Mouse (Mus musculus): ENCODE data around the gene Tsen2.

Tsen2 gene

GRCm38 (mm10) chr6:115541676-115542275, 2.7 kb upstream of the Tsen2 start:
- DNase-seq = no peak

DNA sequence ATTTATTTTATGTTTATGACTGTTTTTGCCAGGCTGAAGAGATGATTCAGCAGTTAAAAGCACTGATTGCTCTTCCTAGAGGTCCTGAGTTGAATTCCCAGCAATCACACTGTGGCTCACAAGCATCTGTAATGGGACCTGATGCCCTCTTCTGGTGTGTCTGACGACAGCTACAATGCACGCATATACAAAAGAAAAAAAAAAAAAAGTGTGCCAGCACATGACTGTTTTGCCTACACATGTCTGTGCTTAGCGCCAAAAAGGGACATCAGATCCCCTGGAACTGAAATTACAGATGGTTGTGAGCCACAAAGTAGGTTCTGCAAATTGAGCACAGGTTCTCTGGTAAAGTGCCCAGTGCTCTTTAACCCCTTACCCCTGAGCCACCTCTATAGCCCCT, 2.1 kb upstream of the Tsen2 start:
- no peak for DNase-seq

- DNase-seq = peak in 1 of 2 experiments; percentile 38
Observed at GRCm38 (mm10) chr6:115546276-115546675, 1.8 kb downstream of the Tsen2 start.

GRCm38 (mm10) chr6:115555485-115555884, 11.0 kb downstream of the Tsen2 start:
- no peak for DNase-seq

DNA sequence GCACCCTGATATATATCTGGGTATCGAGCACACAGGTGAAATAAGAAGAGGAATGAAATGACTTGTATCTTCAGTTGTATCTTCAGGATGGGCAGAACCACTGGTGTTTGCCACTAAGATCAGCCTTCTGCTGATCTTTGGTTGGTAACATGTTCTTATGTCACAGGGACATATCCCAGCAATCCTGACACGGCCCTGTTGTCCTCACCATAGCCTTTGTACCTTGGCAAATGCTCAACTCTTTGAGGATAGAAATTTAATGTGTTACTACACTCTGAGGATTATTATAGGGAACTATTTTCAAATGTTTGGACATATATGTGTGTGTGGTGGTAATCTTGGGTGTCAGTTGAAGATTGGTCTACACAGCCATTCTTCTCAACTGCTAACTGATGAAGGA, 13.7 kb downstream of the Tsen2 start:
- DNase-seq = no peak

DNA sequence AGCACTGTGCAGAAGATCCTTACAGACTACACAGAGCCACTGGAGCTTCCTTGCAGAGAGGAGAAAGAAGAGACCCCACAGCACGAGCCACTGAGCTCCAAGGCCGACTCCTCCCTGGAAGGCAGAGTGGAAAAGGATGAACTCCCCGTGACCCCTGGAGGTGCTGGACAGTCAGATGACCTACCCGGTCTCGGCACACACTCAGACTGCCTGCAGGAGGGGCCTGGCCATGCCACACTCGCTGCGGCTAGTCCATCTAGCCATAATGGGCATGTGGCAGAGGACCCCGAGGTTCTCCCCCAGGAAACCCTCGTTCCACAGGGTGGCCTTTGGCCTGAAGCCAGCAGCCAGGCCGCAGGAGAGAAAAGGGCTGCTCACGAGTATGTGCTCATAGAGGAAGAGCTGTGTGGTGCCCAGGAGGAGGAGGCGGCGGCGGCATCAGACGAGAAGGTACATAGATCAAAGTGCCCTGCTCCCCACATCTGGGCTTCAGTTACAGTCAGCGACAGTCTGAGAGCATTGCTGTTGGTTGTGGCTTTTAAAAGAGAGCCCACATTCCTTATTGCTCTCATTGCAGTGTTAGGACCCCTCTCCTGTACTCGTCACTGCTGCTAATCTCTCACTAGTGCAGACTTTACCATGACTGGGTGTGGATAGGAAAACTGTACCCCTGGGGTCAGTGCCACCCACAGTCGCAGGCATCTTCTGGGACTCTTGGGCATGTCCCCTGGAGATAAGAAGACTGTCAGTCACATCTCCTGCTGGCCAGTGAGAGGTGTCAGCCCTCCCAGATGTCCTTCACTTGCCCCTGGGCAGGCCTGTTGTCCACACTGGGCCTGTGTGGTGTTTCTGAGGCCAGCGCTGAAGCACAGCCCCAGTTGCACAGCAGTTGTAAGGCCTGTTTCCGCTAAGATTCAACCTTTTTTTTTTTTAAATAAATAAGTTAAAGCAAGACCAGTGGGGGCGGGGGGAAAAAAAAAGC, 15.5 kb downstream of the Tsen2 start:
- peak; percentile 43 to 63 for DNase-seq

- no peak for DNase-seq
Observed at GRCm38 (mm10) chr6:115565479-115566045, 21.1 kb downstream of the Tsen2 start.

DNA sequence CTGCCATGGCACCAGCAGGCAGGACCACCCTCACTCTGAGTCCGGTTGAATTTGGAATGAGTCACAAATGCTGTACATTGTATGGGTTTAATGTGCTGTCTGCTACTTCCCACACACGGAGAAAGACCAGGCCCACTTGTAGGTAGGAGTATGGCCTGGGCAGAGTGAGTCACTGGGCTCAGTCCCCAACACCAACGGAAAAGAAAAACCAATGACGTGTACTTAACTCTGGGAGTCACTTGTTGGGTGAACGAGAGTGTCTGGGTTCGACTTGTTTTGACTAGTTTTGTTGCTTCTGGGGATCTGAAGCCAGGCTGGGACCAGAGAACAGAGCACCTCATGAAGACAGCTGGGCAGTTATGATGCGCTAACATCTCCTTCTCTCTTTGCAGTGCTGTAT, 29.7 kb downstream of the Tsen2 start:
- DNase-seq = no peak

DNA sequence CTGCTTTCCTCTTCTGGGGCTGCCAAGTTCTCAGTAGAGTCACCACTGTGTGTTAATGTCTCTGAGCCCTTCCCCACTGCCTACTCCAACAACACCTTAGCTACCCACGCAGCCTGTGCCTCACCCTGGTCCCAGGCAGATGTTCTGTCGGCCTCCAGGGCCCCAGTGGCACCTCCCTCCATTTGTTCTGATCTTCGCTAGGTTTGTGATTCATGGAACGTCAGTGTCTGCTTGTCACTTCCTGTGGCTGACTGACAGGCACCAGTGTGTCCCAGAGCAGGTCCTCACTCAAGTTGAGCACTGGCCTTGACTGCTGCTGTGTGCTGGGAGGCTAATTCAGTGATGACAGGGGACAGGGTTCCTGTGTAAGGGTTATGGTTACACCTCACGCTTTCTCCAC, 32.9 kb downstream of the Tsen2 start:
- no peak for DNase-seq

DNA sequence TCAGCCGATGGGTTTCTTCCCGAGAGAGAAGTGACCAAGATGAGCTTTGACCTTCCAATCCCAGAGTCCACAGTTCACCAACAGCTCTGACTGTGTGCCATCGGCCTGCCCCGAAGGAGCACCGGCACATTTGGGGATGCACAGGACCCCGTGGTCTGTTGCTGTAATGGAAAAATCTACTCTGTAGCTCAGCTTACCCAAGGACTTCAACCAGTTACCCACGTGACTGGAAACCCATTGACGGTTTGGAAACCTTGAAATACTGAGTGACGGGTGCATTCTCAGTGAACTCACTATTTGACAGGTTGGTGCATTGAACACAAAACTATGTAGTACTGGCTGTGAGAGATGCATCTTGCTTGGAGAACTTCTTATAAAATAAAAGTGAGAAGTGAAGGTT, 33.5 kb downstream of the Tsen2 start:
- DNase-seq = no peak

DNA sequence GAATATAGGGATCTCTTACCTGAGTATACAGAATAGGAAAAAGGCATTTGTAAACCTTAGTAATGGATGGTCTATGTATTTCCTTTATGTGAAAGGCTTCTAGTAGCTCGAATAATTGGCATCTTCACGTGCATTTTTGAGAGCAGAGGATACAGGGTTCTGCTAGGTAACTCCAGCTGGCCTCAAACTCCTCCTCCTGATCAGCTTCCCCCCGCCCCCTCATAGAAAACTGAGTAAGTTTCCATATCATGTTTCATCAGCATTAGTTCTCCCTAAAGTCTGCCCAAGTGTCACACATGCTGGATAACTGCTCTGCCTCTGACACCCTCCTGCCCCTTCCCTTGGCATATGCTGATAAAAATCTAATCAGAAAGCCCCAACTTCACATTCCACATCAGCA, 36.3 kb downstream of the Tsen2 start:
- no peak for DNase-seq

DNA sequence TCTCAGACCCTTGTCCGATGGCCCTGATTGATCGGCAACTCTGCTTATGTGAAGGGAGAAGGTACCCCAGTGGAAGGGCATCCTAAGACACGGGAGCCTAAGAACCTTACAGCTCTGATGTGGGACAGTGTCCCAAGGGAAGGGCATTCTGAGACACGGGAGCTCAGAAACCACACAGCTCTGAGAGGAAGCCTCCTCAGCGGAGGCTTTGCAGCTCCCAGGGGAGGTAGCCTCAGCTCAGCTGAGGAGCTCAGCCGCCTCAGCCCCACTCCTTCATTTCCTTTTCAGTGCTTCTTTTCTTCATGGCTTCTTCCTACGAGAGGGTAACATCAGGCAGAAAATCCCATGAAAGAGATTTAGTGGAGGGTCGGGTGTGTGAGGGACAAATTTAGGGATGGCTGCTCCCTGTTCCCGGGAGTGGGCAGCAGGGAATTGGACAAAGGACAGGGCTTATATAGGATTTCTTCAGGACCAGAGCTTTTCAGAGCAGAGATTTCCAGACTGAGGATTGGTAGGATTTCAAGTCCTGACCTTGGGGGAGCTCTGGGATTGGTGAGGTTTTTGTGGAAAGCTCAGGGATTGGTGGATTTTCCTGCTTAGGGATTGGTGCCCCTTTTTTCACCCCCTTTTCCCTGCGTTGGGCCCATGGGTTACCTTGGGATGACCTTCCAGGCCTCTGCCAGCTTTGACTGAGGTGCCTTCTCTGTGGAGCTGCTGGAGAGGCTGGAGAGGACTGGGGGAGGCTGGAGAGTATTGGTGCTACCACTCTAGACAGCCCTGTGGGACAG, 38.1 kb downstream of the Tsen2 start:
- no peak for DNase-seq

DNA sequence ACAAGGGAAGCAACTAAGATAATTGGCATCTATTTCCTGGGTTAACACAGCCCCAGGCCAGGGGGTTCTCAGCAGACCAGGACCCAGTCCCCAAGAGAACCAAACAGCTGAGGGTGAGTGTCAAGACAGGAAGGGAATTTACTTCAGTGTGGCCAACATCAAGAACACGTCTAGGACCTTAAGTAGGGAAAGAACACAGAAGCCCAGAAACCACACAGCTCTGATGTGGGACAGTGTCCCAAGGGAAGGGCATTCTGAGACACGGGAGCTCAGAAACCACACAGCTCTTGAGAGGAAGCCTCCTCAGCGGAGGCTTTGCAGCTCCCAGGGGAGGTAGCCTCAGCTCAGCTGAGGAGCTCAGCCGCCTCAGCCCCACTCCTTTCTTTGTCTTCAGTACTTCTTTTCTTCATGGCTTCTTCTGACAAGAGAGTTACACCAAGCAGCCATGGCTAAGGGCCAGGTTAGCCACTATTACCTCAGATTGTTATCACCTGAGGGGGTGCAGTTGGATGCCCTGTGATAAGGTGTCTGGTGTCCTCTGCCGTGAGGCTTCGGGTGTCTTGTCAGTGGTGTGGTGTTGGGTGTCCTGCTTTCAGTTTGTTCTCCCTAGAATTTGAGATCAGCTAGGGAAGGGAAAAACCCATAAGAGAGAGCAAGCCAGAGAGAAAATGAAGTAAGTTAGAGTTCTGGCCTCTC, 39.1 kb downstream of the Tsen2 start:
- DNase-seq = no peak

GRCm38 (mm10) chr6:115584176-115584575, 39.7 kb downstream of the Tsen2 start:
- DNase-seq = no peak

DNA sequence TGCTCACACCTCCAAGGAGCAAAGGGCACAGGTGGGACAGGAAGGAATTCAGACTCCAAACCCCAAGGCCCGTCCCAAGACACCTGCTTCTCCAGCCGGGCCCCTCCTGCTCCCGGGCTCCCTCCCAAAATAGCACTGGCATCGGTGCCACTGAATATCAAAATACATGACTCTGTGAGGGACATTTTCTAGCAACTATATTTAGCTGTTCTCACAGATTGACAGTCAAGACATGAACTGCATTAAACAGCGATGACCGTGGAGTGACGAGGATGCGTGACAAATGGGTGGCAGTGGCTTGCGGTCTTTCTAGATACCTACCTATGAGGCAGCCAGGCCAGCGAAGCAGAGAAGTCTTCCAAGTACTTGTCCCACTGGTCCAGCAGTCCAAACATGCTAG, 41.9 kb downstream of the Tsen2 start:
- DNase-seq = no peak

DNA sequence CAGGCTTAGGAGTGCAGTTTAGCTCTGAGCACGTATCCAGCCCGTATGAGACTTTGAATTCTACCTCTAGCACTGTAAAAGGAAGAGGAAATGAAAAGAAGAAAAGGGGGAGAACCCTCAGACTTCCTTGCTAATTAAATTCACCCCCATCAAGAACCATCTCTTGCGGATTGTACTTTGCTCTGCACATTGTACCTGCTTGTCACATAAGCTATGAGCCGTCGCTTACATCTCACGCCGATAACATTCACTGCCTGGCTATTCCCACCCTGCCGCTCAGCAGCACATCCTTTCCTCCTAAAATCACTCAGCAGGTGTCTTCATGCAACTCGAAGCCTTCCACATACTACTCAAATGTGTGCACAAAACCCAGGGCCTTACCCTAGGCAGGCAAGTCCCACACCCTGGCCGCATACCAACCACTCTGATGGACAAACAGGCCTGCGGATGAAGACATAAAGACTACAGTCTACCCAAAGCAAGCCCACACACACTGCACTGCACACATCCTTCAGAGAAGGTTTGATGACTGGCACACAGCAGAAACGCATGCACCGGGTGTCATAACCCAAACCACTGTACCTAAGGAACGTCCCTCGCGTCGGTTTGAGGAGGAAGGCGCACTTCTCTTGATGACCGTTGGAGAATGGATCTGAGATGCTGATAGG, 47.4 kb downstream of the Tsen2 start:
- DNase-seq = no peak

- DNase-seq = no peak
Observed at GRCm38 (mm10) chr6:115592458-115592857, 48.0 kb downstream of the Tsen2 start, which contains the start of gene Mkrn2os. Mkrn2os (minus strand) TSS chr6:115592576.

DNA sequence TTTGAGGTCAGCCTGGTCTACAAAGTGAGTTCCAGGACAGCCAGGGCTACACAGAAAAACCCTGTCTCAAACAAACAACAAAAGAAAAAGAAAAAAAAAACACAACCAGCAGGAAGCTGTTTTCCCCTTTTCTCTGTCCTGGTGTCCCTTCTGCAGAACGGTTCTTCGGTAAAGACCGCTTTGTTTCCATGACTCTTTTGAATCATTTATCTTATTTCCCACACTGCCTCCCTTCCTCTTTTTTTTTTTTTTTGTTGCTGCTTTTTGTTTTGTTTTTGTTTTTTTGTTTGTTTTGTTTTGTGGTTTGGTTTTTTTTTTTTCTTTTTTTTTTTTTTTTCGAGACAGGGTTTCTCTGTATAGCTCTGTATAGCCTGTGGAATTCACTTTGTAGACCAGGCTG, 48.8 kb downstream of the Tsen2 start:
- no peak for DNase-seq

GRCm38 (mm10) chr6:115594463-115594862, 50.0 kb downstream of the Tsen2 start:
- DNase-seq = peak in 1 of 2 experiments; percentile 22

DNA sequence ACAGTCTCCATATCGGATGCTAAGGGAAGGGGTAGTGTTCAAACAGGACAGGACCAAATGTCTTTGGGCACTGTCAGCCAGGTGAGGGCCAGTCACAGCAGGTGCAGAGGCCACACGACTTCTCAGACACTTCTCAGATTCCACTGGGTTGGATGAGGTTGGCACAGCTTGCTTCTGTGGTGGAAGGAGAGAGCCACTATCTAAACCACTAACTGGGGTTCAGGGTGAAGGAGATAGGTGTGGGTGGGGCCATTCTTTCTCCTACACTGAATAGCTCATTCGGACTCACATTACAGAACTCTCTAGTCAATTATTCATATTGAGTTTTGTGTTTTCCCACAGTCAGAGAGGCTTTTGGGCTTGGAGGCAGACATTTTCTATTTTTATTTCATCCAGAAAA, 51.2 kb downstream of the Tsen2 start:
- no peak for DNase-seq

- DNase-seq = peak in 1 of 2 experiments; percentile 19
Observed at GRCm38 (mm10) chr6:115601322-115601714, 56.9 kb downstream of the Tsen2 start.

Measured in thymus, adult 18-20 months (tissue).